Mouse (Mus musculus): ENCODE results near the gene Peak1. TPM values are rescaled to one million over a fixed set of nuclear protein-coding genes. Genes with fewer than 3 reads are reported as not detected.

The Peak1 gene
- total and polyA plus RNA-seq, 3 experiments, result 10.4 to 37.8 (median 37.5) TPM

DNA sequence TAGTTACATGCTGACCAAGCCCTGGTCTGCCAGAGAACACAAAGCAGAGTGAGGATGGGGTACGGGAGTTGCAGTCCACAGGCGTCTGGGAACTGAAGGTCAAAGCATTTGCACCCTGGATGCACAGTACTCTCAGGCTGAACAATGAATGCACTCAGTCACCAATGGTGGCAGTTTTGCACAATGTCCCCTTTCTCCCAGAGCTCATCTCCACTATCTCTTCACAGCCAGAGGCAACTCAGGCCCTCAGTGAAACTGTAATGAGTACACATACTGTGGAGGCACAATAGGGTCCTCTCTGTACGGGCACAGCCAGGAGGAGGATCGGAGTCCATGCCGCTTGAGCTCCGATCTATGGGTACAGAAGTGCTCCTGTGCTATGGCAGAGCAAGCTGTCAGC, 71.5 kb downstream of the Peak1 start:
- intact Hi-C loops (cut with DNase I), result no loop called here
- Histone ChIP-seq H3K27me3 (ENCODE audit: control insufficient read depth, insufficient read depth, low read length) (no peaks in the 10 kb centered on the region), H3K4me1 (ENCODE audit: control insufficient read depth, insufficient read depth, low read length) (peaks cover 12% of the 10 kb centered on the region), H3K79me2 (replicated peaks; ENCODE audit: control insufficient read depth, insufficient read depth, low read length) (peaks cover 2% of the 10 kb centered on the region; the same call in 1 of the 2 replicates), H3K9ac (ENCODE audit: low read depth, low read length) (no peak overlapping the region), H3K27ac (no peak overlapping the region), H3K36me3 (ENCODE audit: control insufficient read depth, insufficient read depth, low read length) (peaks cover 6% of the 10 kb centered on the region), H3K4me3 (no peak overlapping the region)
- 91% methylated on average over 6 of the region's 6 CpGs for WGBS
- DNase-seq, result no peak
- TF ChIP-seq EP300 (IDR thresholded peaks at IDR 0.05; ENCODE audit: insufficient read depth, low read depth, low read length), result no peak
- no peak for TF ChIP-seq POLR2A (IDR thresholded peaks at IDR 0.05; ENCODE audit: insufficient read depth, low read depth, low read length)
- no peak for TF ChIP-seq CTCF (IDR thresholded peaks at IDR 0.05)

DNA sequence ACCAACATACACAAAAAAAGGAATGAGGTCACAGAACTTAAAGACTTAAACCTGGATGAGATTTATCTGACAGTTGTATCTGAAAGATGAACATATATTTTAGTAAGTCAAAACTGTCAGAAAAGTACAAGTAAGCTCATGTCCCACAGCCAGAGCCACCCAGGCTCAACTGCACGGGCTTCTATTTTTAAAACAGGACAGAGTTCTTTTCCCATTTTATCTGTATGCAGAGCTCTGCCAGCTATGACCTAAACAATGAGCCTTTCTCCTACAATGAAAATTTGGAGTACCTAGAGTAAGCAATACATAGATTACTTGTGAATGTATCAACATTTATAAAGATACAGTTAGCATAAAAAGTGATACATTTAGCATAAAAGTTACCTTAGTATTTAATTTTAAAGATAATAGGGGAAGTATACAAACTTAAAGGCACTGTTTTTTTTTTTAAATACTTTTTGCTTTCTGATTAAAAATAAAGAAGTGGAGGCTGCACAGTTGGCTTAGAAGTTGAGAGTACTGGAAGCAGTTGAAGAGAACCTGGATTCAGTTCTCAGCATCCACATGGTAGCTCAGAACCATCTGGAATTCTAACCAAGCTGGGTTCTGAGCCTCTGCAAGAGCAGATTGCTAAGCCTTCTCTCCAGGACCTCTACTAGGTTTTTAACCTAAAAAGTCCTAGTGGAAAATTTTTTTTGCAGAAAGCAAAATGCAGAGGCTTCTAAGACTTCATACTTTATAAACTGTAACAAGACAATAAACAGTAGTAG, 78.3 kb downstream of the Peak1 start:
- H3K27me3 ChIP-seq (ENCODE audit: control insufficient read depth, insufficient read depth, low read length), result no peaks in the 10 kb centered on the region
- TF ChIP-seq POLR2A (IDR thresholded peaks at IDR 0.05; ENCODE audit: insufficient read depth, low read depth, low read length), result no peak
- no peak for TF ChIP-seq CTCF (IDR thresholded peaks at IDR 0.05)
- TF ChIP-seq EP300 (IDR thresholded peaks at IDR 0.05; ENCODE audit: insufficient read depth, low read depth, low read length), result no peak
- H3K9ac ChIP-seq (ENCODE audit: low read depth, low read length), result no peak overlapping the region
- 2% methylated on average over 1 of the region's 1 CpGs for WGBS
- H3K4me1 ChIP-seq (ENCODE audit: control insufficient read depth, insufficient read depth, low read length), result peaks cover 5% of the 10 kb centered on the region
- H3K36me3 ChIP-seq (ENCODE audit: control insufficient read depth, insufficient read depth, low read length), result peaks cover 4% of the 10 kb centered on the region
- DNase-seq, result no peak
- H3K27ac ChIP-seq, result peak overlapping the region; percentile 61
- no peak overlapping the region for H3K4me3 ChIP-seq
- intact Hi-C loops (cut with DNase I), result no loop called here
- peaks cover 5% of the 10 kb centered on the region for H3K79me2 ChIP-seq (replicated peaks; ENCODE audit: control insufficient read depth, insufficient read depth, low read length)

DNA sequence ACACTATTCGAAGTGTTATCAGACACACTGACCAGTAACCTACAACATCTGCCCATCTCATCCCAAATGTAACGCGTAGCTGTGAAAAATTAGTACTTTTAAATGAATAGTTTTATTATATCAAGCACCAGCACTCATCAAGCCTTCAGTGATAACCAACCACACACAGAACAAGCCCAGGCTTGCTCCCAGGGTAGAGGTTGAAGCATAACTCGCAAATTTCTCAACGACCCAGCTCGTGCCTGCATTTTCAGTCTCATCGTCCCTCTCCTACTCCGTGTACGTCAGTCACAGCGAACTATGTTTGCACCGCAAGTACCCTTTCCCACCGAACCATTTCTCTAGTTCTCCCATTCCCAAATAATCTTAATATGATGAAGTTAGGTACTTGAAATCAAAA, 83.5 kb downstream of the Peak1 start:
- Histone ChIP-seq H3K4me1 (ENCODE audit: control insufficient read depth, insufficient read depth, low read length) (peaks cover 8% of the 10 kb centered on the region), H3K36me3 (ENCODE audit: control insufficient read depth, insufficient read depth, low read length) (peaks cover 3% of the 10 kb centered on the region), H3K79me2 (replicated peaks; ENCODE audit: control insufficient read depth, insufficient read depth, low read length) (peaks cover 6% of the 10 kb centered on the region), H3K27me3 (ENCODE audit: control insufficient read depth, insufficient read depth, low read length) (no peaks in the 10 kb centered on the region), H3K4me3 (no peak overlapping the region), H3K27ac (no peak overlapping the region), H3K9ac (ENCODE audit: low read depth, low read length) (no peak overlapping the region)
- intact Hi-C loops (cut with DNase I), result no loop called here
- DNase-seq, result no peak
- 92% methylated on average over 12 of the region's 12 CpGs for WGBS
- TF ChIP-seq CTCF (IDR thresholded peaks at IDR 0.05) (no peak), POLR2A (IDR thresholded peaks at IDR 0.05; ENCODE audit: insufficient read depth, low read depth, low read length) (no peak), EP300 (IDR thresholded peaks at IDR 0.05; ENCODE audit: insufficient read depth, low read depth, low read length) (no peak)

DNA sequence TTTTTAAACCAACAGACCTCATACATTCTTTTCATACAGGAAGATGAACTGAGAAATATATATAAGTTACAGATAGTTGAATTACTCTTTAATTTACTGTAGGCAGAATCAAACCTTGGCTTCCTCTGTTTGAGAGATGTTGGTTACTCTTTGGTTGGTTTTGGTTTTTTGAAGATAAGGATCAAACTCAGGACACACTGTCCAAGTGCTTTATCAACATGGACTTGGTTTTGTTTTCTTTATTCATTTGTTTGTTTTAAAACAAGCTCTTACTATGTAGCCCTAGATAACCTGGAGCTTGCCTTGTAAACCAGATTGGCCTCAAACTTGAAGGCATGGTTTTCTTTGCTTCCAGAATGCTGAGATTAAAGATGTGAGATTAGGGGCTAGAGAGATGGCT, 85.1 kb downstream of the Peak1 start:
- DNase-seq, result no peak
- intact Hi-C loops (cut with DNase I), result no loop called here
- H3K4me3 ChIP-seq, result no peak overlapping the region
- no peak overlapping the region for H3K9ac ChIP-seq (ENCODE audit: low read depth, low read length)
- H3K79me2 ChIP-seq (replicated peaks; ENCODE audit: control insufficient read depth, insufficient read depth, low read length), result peaks cover 9% of the 10 kb centered on the region
- peaks cover 5% of the 10 kb centered on the region for H3K4me1 ChIP-seq (ENCODE audit: control insufficient read depth, insufficient read depth, low read length)
- no peak overlapping the region for H3K27ac ChIP-seq
- H3K36me3 ChIP-seq (ENCODE audit: control insufficient read depth, insufficient read depth, low read length), result peaks cover 2% of the 10 kb centered on the region
- H3K27me3 ChIP-seq (ENCODE audit: control insufficient read depth, insufficient read depth, low read length), result no peaks in the 10 kb centered on the region
- TF ChIP-seq CTCF (IDR thresholded peaks at IDR 0.05) (no peak), EP300 (IDR thresholded peaks at IDR 0.05; ENCODE audit: insufficient read depth, low read depth, low read length) (no peak), POLR2A (IDR thresholded peaks at IDR 0.05; ENCODE audit: insufficient read depth, low read depth, low read length) (no peak)

DNA sequence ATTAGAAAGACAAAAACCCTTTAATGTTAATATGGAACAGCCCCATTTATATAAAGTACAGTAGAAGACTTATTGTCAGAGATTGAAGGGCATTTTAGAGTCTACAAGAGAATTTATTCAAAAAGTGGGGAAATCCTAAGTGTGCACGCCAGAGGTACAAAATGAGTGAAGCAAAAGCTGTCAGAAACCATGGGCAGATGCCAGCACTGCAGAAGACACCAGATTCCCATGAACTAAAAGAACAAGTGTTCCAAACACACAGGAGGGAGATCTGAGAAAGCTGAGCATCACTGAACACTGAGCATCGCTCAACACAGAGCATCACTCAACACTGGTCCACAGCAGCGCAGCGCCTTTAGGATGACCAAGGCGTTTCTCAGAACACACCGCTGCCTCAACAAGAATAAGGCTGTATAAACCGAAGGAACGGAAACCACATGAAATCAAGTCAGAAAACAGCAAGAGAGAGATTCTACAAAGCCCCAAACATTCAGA, 91.3 kb downstream of the Peak1 start:
- peaks cover 7% of the 10 kb centered on the region for H3K79me2 ChIP-seq (replicated peaks; ENCODE audit: control insufficient read depth, insufficient read depth, low read length)
- H3K4me1 ChIP-seq (ENCODE audit: control insufficient read depth, insufficient read depth, low read length), result peaks cover 10% of the 10 kb centered on the region
- H3K27ac ChIP-seq, result no peak overlapping the region
- 97% methylated on average over 8 of the region's 8 CpGs for WGBS
- intact Hi-C loops (cut with DNase I), result loop anchor here (5.0 kb wide), 2 partner anchors 46 to 91 kb away; partner anchors contain the start of genes Hmg20a and Peak1
- no peak overlapping the region for H3K9ac ChIP-seq (ENCODE audit: low read depth, low read length)
- peaks cover 10% of the 10 kb centered on the region for H3K36me3 ChIP-seq (ENCODE audit: control insufficient read depth, insufficient read depth, low read length)
- no peak for DNase-seq
- no peak overlapping the region for H3K4me3 ChIP-seq
- no peaks in the 10 kb centered on the region for H3K27me3 ChIP-seq (ENCODE audit: control insufficient read depth, insufficient read depth, low read length)
- TF ChIP-seq CTCF (IDR thresholded peaks at IDR 0.05) (no peak), POLR2A (IDR thresholded peaks at IDR 0.05; ENCODE audit: insufficient read depth, low read depth, low read length) (no peak), EP300 (IDR thresholded peaks at IDR 0.05; ENCODE audit: insufficient read depth, low read depth, low read length) (no peak)

DNA sequence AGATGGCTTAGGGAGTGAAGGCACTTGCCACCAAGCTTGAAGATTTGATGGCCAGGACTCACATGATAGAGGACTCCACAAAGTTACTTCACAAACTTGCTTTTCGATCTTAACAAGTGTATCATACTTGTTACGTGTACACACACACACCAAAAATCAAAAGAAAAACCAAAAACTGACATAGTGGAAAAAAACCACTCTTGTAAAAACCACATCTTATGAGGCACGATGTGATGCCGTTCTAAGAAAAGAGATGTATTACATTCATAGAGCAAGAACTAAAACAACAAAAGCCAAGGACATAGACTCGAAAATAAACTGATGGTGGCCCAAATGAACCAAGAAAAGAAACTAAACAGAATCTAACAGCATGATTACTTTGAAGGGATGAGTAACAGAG, 92.1 kb downstream of the Peak1 start:
- H3K79me2 ChIP-seq (replicated peaks; ENCODE audit: control insufficient read depth, insufficient read depth, low read length), result peaks cover 7% of the 10 kb centered on the region
- peak overlapping the region; percentile 86; the same call in 1 of the 2 replicates for H3K27ac ChIP-seq
- no peak overlapping the region for H3K4me3 ChIP-seq
- intact Hi-C loops (cut with DNase I), result loop anchor here (5.0 kb wide), 2 partner anchors 47 to 92 kb away; partner anchors contain the start of genes Hmg20a and Peak1
- 82% methylated on average over 5 of the region's 5 CpGs for WGBS
- no peaks in the 10 kb centered on the region for H3K27me3 ChIP-seq (ENCODE audit: control insufficient read depth, insufficient read depth, low read length)
- TF ChIP-seq CTCF (IDR thresholded peaks at IDR 0.05) (no peak), POLR2A (IDR thresholded peaks at IDR 0.05; ENCODE audit: insufficient read depth, low read depth, low read length) (no peak), EP300 (IDR thresholded peaks at IDR 0.05; ENCODE audit: insufficient read depth, low read depth, low read length) (no peak)
- peaks cover 8% of the 10 kb centered on the region for H3K4me1 ChIP-seq (ENCODE audit: control insufficient read depth, insufficient read depth, low read length)
- H3K36me3 ChIP-seq (ENCODE audit: control insufficient read depth, insufficient read depth, low read length), result peaks cover 10% of the 10 kb centered on the region
- no peak overlapping the region for H3K9ac ChIP-seq (ENCODE audit: low read depth, low read length)
- DNase-seq, result no peak
